Mouse (Mus musculus): ENCODE results near the gene Rmi2.

DNA sequence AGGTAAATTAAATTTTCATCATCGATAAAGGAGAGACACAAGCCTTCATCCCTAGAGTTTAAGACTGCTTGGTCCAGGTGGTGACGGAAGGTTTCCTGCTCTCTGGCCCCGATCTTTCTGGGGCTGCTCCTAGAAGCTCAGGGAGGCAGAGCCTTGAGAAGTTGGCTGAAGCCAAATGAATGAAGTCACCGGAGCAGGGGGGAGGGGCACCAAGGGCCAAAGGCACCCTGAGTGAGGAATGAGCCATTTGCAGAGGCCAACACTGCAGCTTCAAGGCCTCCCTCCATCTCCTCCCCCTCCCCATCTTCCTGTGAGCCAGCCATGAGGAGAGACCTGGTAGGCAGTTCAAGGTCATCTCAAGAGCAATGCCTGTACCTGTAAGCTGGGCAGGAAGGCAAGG, 58.3 kb downstream of the Rmi2 start:
- no peak for TF ChIP-seq CTCF (conservative IDR thresholded peaks at IDR 0.05; ENCODE audit: low read length)
- no peak for TF ChIP-seq NANOG (IDR thresholded peaks at IDR 0.05; ENCODE audit: borderline replicate concordance, low read length)
- no peak for TF ChIP-seq POU5F1 (IDR thresholded peaks at IDR 0.05; ENCODE audit: borderline replicate concordance, low read length)
